Mouse (Mus musculus): ENCODE data around the gene Tacc2. TPM values are rescaled to one million over a fixed set of nuclear protein-coding genes. Genes with fewer than 3 reads are reported as not detected.

Gene Tacc2
- polyA plus RNA-seq, 1 experiment, result 43.4 TPM

DNA sequence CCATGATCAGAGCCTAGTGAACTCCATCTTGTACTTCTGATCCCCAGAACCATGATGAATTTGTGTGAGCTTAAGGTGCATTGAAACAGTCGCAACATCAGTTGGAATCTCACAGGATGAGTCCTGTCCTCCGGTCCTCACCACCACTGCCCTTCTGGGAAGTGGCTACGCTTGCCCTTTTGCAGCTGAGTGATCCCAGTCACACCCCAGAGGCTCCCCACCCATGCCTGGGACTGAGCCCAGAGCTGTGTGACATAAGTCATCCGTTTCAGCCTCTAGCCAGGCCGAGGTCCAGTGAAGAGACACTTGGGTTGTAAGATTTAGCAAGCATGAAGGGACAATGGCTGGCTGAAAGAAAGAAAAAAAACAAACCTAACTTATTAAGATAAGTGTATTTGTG, 227.8 kb downstream of the Tacc2 start:
- TF ChIP-seq CTCF (IDR thresholded peaks at IDR 0.05; ENCODE audit: borderline replicate concordance, insufficient read depth, low read length) (no peak), POLR2A (IDR thresholded peaks at IDR 0.05; ENCODE audit: low read depth, low read length) (no peak)
- Histone ChIP-seq H3K27ac (ENCODE audit: insufficient read depth, low read length) (no peak overlapping the region), H3K4me1 (ENCODE audit: control insufficient read depth, insufficient read depth, low read length) (peaks cover 12% of the 10 kb centered on the region; the same call in 1 of the 2 replicates), H3K4me3 (ENCODE audit: insufficient read depth, low read length) (no peak overlapping the region)

DNA sequence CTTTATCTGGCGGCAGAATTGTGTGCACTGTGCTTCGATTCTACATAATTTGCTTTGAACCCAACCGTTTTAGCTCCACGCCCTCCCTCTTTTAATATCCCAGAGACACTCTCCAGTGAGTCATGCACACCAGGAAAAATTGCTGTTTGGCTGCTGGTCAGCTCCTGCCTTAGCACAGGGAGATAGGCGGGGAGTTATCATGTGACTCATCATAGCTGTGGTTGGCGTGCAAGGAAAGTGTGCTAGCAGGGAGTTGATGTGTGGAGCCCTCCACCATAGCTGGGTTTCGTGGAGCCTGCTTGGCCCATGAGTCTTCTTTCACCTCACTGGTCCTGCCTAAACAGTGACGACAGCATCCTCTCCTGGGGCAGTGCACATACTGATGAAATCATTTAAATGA, 230.5 kb downstream of the Tacc2 start:
- H3K4me3 ChIP-seq (ENCODE audit: insufficient read depth, low read length), result no peak overlapping the region

DNA sequence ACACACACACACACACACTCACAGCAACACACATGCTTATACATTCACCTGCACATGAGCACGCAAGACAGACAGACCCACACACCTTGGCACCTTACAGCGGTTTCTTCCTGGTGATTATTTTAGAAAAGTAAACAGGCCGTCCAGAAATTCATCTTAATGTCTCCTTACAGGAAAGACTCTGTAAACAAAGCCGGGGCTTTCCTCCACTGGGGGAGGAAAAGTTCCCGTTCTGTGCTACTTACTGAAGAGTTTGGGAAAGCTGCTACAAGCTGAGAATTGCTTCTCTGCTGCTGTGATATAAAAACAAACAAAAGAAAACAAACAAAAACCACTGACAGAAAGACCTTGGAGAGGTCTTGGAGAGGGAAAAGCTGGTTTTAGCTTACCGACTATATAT, 231.5 kb downstream of the Tacc2 start:
- H3K4me3 ChIP-seq (ENCODE audit: insufficient read depth, low read length), result no peak overlapping the region
- no peak overlapping the region for H3K27ac ChIP-seq (ENCODE audit: insufficient read depth, low read length)
- TF ChIP-seq CTCF (IDR thresholded peaks at IDR 0.05; ENCODE audit: borderline replicate concordance, insufficient read depth, low read length), result no peak
- TF ChIP-seq POLR2A (IDR thresholded peaks at IDR 0.05; ENCODE audit: low read depth, low read length), result no peak
- H3K4me1 ChIP-seq (ENCODE audit: control insufficient read depth, insufficient read depth, low read length), result peaks cover 7% of the 10 kb centered on the region; the same call in 1 of the 2 replicates

More for the DNA sequence above, 230.5 kb downstream of the Tacc2 start:
- H3K4me1 ChIP-seq (ENCODE audit: control insufficient read depth, insufficient read depth, low read length), result peaks cover 7% of the 10 kb centered on the region; the same call in 1 of the 2 replicates
- peak overlapping the region; percentile 83 for H3K27ac ChIP-seq (ENCODE audit: insufficient read depth, low read length)
- TF ChIP-seq POLR2A (IDR thresholded peaks at IDR 0.05; ENCODE audit: low read depth, low read length) (no peak), CTCF (IDR thresholded peaks at IDR 0.05; ENCODE audit: borderline replicate concordance, insufficient read depth, low read length) (no peak)

DNA sequence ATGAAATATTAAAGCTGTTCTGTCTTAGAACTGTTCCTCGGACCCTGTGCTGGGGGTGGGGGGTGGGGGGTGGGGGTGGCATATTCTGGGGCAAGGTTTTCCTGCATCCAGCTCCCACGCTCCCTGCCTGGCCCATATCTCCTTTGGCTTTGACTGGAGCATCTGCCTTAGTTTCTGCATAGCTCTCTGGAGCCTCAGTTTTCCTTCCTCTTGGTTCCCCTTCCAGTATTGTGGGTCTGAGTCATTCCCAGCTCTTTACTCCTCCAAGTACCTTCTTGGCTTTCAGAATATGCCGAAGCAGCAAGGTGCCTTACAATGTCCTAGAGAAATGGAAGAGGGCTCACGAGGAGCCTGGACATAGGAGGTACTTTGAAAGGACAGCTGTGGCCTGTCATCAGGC, 233.0 kb downstream of the Tacc2 start:
- no peak for TF ChIP-seq CTCF (IDR thresholded peaks at IDR 0.05; ENCODE audit: borderline replicate concordance, insufficient read depth, low read length)
- no peak for TF ChIP-seq POLR2A (IDR thresholded peaks at IDR 0.05; ENCODE audit: low read depth, low read length)
- Histone ChIP-seq H3K4me3 (ENCODE audit: insufficient read depth, low read length) (no peak overlapping the region), H3K4me1 (ENCODE audit: control insufficient read depth, insufficient read depth, low read length) (peaks cover 7% of the 10 kb centered on the region; the same call in 1 of the 2 replicates), H3K27ac (ENCODE audit: insufficient read depth, low read length) (no peak overlapping the region)

DNA sequence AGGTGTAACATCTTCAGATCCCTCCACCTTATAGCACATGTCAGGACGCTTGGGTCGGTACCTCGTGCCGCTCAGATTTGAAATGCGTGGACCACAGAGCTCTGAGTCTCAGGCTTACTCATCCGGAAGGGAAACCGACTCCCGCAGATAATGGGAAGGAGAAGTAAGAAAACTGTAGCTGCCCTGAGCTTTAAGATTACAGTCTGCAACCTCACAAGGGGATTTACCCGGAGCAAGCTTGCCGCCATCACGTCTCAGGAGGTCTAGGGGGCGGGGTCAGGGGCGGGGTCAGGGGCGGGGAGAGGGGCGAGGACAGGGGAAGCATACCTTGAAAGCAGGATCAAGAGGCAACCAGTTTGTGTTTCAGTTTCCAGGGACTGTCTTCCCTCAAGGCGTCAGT, 235.2 kb downstream of the Tacc2 start:
- H3K27ac ChIP-seq (ENCODE audit: insufficient read depth, low read length), result no peak overlapping the region
- TF ChIP-seq POLR2A (IDR thresholded peaks at IDR 0.05; ENCODE audit: low read depth, low read length), result no peak
- TF ChIP-seq CTCF (IDR thresholded peaks at IDR 0.05; ENCODE audit: borderline replicate concordance, insufficient read depth, low read length), result no peak
- no peak overlapping the region for H3K4me3 ChIP-seq (ENCODE audit: insufficient read depth, low read length)
- peaks cover 5% of the 10 kb centered on the region; the same call in 1 of the 2 replicates for H3K4me1 ChIP-seq (ENCODE audit: control insufficient read depth, insufficient read depth, low read length)

Other genes starting within 250 kb of the Tacc2 start
- 38.7 and 41.7 TPM in 2 replicates for gene Ate1, start 57.1 kb upstream of the Tacc2 start, polyA plus RNA-seq (2011; ENCODE audit: insufficient read length, low read depth, missing spikeins)
- 55.1 and 67.9 TPM in 2 replicates for gene Nsmce4a, start 4.3 kb upstream of the Tacc2 start, polyA plus RNA-seq (2011; ENCODE audit: insufficient read length, low read depth, missing spikeins)
- gene Btbd16, start 196.6 kb downstream of the Tacc2 start, polyA plus RNA-seq (2011; ENCODE audit: insufficient read length, low read depth, missing spikeins), result not detected in 2 replicates

All from embryonic fibroblast, embryonic 13.5 days (primary cell).